Mouse (Mus musculus) myocyte (in vitro differentiated cells): Measurements from ENCODE around the gene Ttc3. TPM values are rescaled to one million over a fixed set of nuclear protein-coding genes. Genes with fewer than 3 reads are reported as not detected.

Source experiments
- H3K27me3 ChIP-seq: one replicate; pipeline ENCODE4 v1.6.1; 2011; ENCODE audit not compliant: control insufficient read depth, insufficient read depth, insufficient read length
- H3K36me3 ChIP-seq: one replicate; pipeline ENCODE4 v1.6.1; 2011; ENCODE audit not compliant: control insufficient read depth, insufficient read depth
- H3K4me2 ChIP-seq: one replicate; pipeline ENCODE4 v1.6.1; 2011; ENCODE audit warnings: low read depth, control low read depth
- H3K4me3 ChIP-seq: one replicate; pipeline ENCODE4 v1.5.1; 2011; ENCODE audit warnings: mild to moderate bottlenecking, control low read depth, moderate library complexity
- H3K79me2 ChIP-seq: one replicate; pipeline ENCODE4 v1.6.1; 2011; ENCODE audit not compliant: control insufficient read depth, insufficient read depth
- H3ac ChIP-seq: one replicate; pipeline ENCODE4 v1.6.1; 2011; ENCODE audit not compliant: control insufficient read depth, insufficient read length
- CEBPB ChIP-seq: IDR thresholded peaks from 2 replicates; pipeline ENCODE4 v1.6.1; 2011; ENCODE audit warnings: mild to moderate bottlenecking, moderate library complexity; ENCODE audit not compliant: poor library complexity, insufficient read depth, severe bottlenecking
- E2F4 ChIP-seq: IDR thresholded peaks from one replicate; pipeline ENCODE4 v1.6.1; 2011; ENCODE audit warnings: mild to moderate bottlenecking, control low read depth, moderate library complexity; ENCODE audit not compliant: insufficient read depth
- MAX ChIP-seq: IDR thresholded peaks from one replicate; pipeline ENCODE4 v1.6.1; 2011; ENCODE audit warnings: low read depth, mild to moderate bottlenecking, control low read depth
- MYOD1 ChIP-seq, 3 experiments: IDR thresholded peaks; one replicate each; pipeline ENCODE4 v1.6.1; 2011; ENCODE audit warnings: control low read depth in 2 of 3, low read depth in 2 of 3, mild to moderate bottlenecking in 2 of 3, moderate library complexity in 1 of 3; ENCODE audit not compliant: insufficient read length in 2 of 3, control insufficient read depth in 1 of 3
- MYOG ChIP-seq, 3 experiments: IDR thresholded peaks; one replicate each; pipeline ENCODE4 v1.6.1; 2011; ENCODE audit warnings: control low read depth in 2 of 3, low read depth in 2 of 3, mild to moderate bottlenecking in 2 of 3; ENCODE audit not compliant: insufficient read length in 2 of 3, control insufficient read depth in 1 of 3, insufficient read depth in 1 of 3
- POLR2A ChIP-seq: IDR thresholded peaks from one replicate; pipeline ENCODE4 v1.6.1; 2011; ENCODE audit warnings: low read depth, mild to moderate bottlenecking, control low read depth, moderate library complexity; ENCODE audit not compliant: insufficient read length
- POLR2AphosphoS2 ChIP-seq: IDR thresholded peaks from one replicate; pipeline ENCODE4 v1.6.1; 2011; ENCODE audit warnings: low read depth, control low read depth; ENCODE audit not compliant: insufficient read length
- REST ChIP-seq: IDR thresholded peaks from one replicate; pipeline ENCODE4 v1.6.1; 2011; ENCODE audit warnings: mild to moderate bottlenecking, control low read depth, moderate library complexity; ENCODE audit not compliant: insufficient read depth, insufficient read length
- SRF ChIP-seq: IDR thresholded peaks from one replicate; pipeline ENCODE4 v1.6.1; 2011; ENCODE audit warnings: low read depth; ENCODE audit not compliant: control insufficient read depth, insufficient read length
- TCF12 ChIP-seq: IDR thresholded peaks from one replicate; pipeline ENCODE4 v1.6.1; 2011; ENCODE audit warnings: mild to moderate bottlenecking, control low read depth; ENCODE audit not compliant: poor library complexity, insufficient read depth, severe bottlenecking
- TCF3 ChIP-seq: IDR thresholded peaks from one replicate; pipeline ENCODE4 v1.6.1; 2011; ENCODE audit warnings: low read depth, control low read depth; ENCODE audit not compliant: insufficient read length
- USF1 ChIP-seq: IDR thresholded peaks from one replicate; pipeline ENCODE4 v1.6.1; 2011; ENCODE audit warnings: low read depth, mild to moderate bottlenecking, control low read depth, moderate library complexity
- polyA plus RNA-seq: library from polyadenylated mRNA; unstranded; fragments of >200 nt; fragmentation: generic; extraction: Trizol; gene quantifications from one replicate; pipeline ENCODE4 v1.2.1, GENCODE M21; 2012; ENCODE audit warnings: missing spikeins

Gene Ttc3
- polyA plus RNA-seq, 1 experiment = 25.0 TPM

DNA sequence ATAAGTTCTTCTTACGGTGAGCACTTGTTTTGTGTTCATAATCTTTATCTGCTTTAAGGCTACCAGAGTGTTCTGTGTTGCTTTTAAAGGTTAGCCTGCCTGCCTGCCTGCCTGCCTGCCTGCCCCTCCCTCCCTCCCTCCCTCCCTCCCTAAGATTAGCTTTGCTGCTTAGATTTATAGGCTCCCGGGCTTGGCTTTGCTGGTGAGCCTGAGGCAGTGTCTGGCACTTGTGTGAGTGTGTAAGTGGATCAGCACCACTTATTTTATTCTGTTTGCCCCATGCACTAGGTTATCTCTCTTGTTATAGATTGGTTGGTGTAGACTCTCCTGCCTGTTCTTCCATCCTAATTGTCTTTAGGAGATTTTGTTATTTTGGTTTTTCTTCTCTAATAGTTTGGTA is 31.2 kb downstream of the Ttc3 start:
- Histone ChIP-seq H3K36me3 (peaks cover 14% of the 10 kb centered on the region), H3K4me3 (no peak overlapping the region), H3K79me2 (peaks cover 35% of the 10 kb centered on the region), H3K4me2 (no peak overlapping the region), H3K27me3 (no peaks in the 10 kb centered on the region), H3ac (no peak overlapping the region)
- no peak for TF ChIP-seq E2F4
- no peak for TF ChIP-seq TCF3
- no peak for TF ChIP-seq POLR2AphosphoS2
- TF ChIP-seq SRF = no peak
- TF ChIP-seq REST = no peak
- TF ChIP-seq CEBPB = no peak
- no peak for TF ChIP-seq USF1
- TF ChIP-seq TCF12 = no peak
- no peak for TF ChIP-seq MAX
- no peak for TF ChIP-seq MYOG (IDR thresholded peaks at IDR 0.05; ENCODE audit: control insufficient read depth in 1 of 3, insufficient read depth in 1 of 3, insufficient read length in 2 of 3, low read depth in 2 of 3)

DNA sequence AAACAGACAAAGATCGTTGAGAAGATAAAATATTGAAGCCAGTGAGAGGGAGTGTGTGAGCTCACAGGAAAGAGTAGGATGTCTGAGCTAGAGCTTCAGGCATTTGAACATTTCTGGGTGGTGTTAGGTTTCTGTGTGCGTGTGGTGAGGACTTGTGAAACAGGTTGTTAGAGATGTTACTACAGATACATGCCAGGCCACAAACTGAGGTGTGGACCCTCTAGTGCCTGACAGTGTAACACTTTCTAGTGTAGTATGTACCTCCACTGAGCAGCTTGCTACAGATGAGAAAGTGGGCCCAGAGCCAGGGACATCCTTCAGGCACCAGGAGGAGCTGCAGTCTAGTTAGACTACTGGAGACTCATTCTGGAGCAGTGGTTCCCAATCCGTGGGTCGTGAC is 31.8 kb downstream of the Ttc3 start:
- Histone ChIP-seq H3K36me3 (peaks cover 15% of the 10 kb centered on the region), H3K4me2 (no peak overlapping the region), H3K4me3 (no peak overlapping the region), H3K79me2 (peaks cover 35% of the 10 kb centered on the region), H3ac (no peak overlapping the region), H3K27me3 (no peaks in the 10 kb centered on the region)
- TF ChIP-seq MYOG (IDR thresholded peaks at IDR 0.05; ENCODE audit: control insufficient read depth in 1 of 3, insufficient read depth in 1 of 3, insufficient read length in 2 of 3, low read depth in 2 of 3) (no peak), SRF (no peak), CEBPB (no peak), MAX (no peak), POLR2AphosphoS2 (no peak), REST (no peak), USF1 (no peak), MYOD1 (IDR thresholded peaks at IDR 0.05; ENCODE audit: control insufficient read depth in 1 of 3, insufficient read length in 2 of 3, low read depth in 2 of 3) (no peak), POLR2A (no peak)

DNA sequence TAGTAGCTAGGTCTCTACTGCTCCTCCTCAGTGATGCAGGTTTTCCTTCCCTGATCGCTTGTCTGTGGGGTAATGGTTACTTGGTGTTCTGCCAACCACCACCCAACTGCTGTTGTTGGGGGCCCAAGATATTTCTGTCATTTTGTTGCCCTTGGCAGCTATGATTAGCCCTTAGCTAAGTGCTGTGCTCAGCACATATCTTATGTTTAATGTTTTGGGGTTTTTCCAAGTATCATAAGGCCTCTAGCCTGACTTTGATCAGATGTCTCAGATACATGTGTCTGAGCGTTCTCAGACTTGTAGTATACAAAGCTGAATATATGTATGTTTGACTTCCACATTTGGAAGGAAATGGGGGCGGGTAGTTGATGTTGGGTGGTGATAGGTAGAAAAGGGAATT is 40.9 kb downstream of the Ttc3 start:
- Histone ChIP-seq H3K4me3 (no peak overlapping the region), H3K4me2 (no peak overlapping the region), H3K36me3 (peaks cover 24% of the 10 kb centered on the region), H3K79me2 (peaks cover 6% of the 10 kb centered on the region), H3ac (no peak overlapping the region), H3K27me3 (no peaks in the 10 kb centered on the region)
- TF ChIP-seq REST = no peak
- TF ChIP-seq SRF = no peak
- TF ChIP-seq MYOD1 (IDR thresholded peaks at IDR 0.05; ENCODE audit: control insufficient read depth in 1 of 3, insufficient read length in 2 of 3, low read depth in 2 of 3) = no peak
- no peak for TF ChIP-seq CEBPB
- TF ChIP-seq MYOG (IDR thresholded peaks at IDR 0.05; ENCODE audit: control insufficient read depth in 1 of 3, insufficient read depth in 1 of 3, insufficient read length in 2 of 3, low read depth in 2 of 3) = no peak
- no peak for TF ChIP-seq POLR2A
- no peak for TF ChIP-seq TCF3
- TF ChIP-seq MAX = no peak
- TF ChIP-seq USF1 = no peak
- no peak for TF ChIP-seq E2F4
- TF ChIP-seq TCF12 = no peak
- TF ChIP-seq POLR2AphosphoS2 = no peak

DNA sequence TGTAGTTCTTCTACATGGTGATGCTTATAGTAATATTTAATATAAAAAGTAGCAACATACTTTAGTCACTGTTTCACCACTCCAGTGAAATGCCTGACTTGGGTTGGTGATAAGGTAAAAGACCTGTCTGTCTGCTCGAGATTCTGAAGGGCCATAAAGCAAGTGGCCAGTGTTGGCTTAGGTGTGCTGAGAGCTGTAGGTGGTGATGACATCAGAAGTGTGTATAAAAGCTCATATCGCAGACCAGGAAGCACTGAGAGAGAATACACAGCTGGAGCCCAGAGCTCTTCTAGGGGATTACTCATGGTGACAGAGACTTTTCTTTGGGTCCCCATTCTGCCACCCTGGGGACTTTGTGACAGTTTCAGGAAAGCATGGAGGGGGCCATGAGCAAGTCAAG is 41.8 kb downstream of the Ttc3 start:
- no peak for TF ChIP-seq USF1
- no peak for TF ChIP-seq CEBPB
- TF ChIP-seq MYOG (IDR thresholded peaks at IDR 0.05; ENCODE audit: control insufficient read depth in 1 of 3, insufficient read depth in 1 of 3, insufficient read length in 2 of 3, low read depth in 2 of 3) = no peak
- no peak for TF ChIP-seq MAX
- TF ChIP-seq MYOD1 (IDR thresholded peaks at IDR 0.05; ENCODE audit: control insufficient read depth in 1 of 3, insufficient read length in 2 of 3, low read depth in 2 of 3) = no peak
- no peak for TF ChIP-seq REST
- TF ChIP-seq POLR2AphosphoS2 = no peak
- no peak for TF ChIP-seq TCF12
- peaks cover 25% of the 10 kb centered on the region for H3K36me3 ChIP-seq

DNA sequence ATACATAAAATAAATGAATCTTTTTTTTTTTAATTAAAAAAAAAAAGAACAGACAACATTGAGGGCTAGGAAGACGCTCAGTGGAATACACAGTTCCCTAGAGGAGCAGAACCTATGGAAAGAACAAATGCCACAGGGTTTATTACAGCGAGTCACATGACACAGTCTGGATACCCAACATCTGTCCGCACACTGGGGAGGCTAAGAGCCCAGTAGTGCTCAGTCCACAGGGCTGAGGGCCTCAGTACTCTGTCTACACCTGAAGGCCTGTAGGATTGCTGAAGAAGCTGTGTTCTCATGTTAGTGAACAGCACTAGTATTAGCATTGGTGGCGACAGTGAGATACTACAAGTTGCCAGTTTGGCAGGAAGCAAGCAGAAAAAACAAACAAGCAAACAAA is 42.3 kb downstream of the Ttc3 start:
- TF ChIP-seq POLR2AphosphoS2 = no peak
- no peak overlapping the region for H3K4me3 ChIP-seq
- no peak overlapping the region for H3ac ChIP-seq
- peaks cover 26% of the 10 kb centered on the region for H3K36me3 ChIP-seq
- no peak overlapping the region for H3K4me2 ChIP-seq
- peaks cover 6% of the 10 kb centered on the region for H3K79me2 ChIP-seq
- H3K27me3 ChIP-seq = no peaks in the 10 kb centered on the region

More for the DNA sequence above, 41.8 kb downstream of the Ttc3 start:
- H3K4me3 ChIP-seq = no peak overlapping the region
- H3K4me2 ChIP-seq = no peak overlapping the region
- no peaks in the 10 kb centered on the region for H3K27me3 ChIP-seq
- H3K79me2 ChIP-seq = peaks cover 6% of the 10 kb centered on the region
- H3ac ChIP-seq = no peak overlapping the region
